Mouse (Mus musculus) neural tube, embryonic 12.5 days (tissue): ENCODE data around the gene Abhd6. TPM values are rescaled to one million over a fixed set of nuclear protein-coding genes. Genes with fewer than 3 reads are reported as not detected.

ENCODE experiments used
- ATAC-seq: fragments of 200-750 bp; cut with Nextera tagmentation; 2 replicates; pipeline ENCODE4 v1.8.0; 2017; ENCODE audit warnings: low read depth, mild to moderate bottlenecking, moderate TSS enrichment, moderate library complexity; ENCODE audit not compliant: low FRiP score
- H3K27ac ChIP-seq: fragments of 300-500 bp; sonication (generic); 2 replicates; pipeline ENCODE4 v1.5.1; 2016
- H3K27me3 ChIP-seq: fragments of 300-500 bp; sonication (generic); replicated peaks from 2 replicates; pipeline ENCODE4 v1.6.1; 2016; ENCODE audit warnings: mild to moderate bottlenecking
- H3K36me3 ChIP-seq: fragments of 300-500 bp; sonication (generic); 2 replicates; pipeline ENCODE4 v1.6.1; 2016; ENCODE audit warnings: mild to moderate bottlenecking
- H3K4me1 ChIP-seq: fragments of 300-500 bp; sonication (generic); 2 replicates; pipeline ENCODE4 v1.6.1; 2016
- H3K4me2 ChIP-seq: fragments of 300-500 bp; sonication (generic); replicated peaks from 2 replicates; pipeline ENCODE4 v1.6.1; 2016; ENCODE audit warnings: mild to moderate bottlenecking
- H3K4me3 ChIP-seq: fragments of 300-500 bp; sonication (generic); 2 replicates; pipeline ENCODE4 v1.5.1; 2016
- H3K9ac ChIP-seq: fragments of 300-500 bp; sonication (generic); 2 replicates; pipeline ENCODE4 v1.6.1; 2016; ENCODE audit warnings: mild to moderate bottlenecking
- H3K9me3 ChIP-seq: fragments of 300-500 bp; sonication (generic); 2 replicates; pipeline ENCODE4 v1.6.1; 2016; ENCODE audit warnings: mild to moderate bottlenecking
- WGBS: fragments of 180-500 bp; shearing (Covaris S2); methylation state at CpG from one replicate; pipeline ENCODE4 v1.1.7; 2016; 5-methylcytosine and 5-hydroxymethylcytosine counted together
- polyA plus RNA-seq: library from polyadenylated mRNA; unstranded; fragments of >200 nt; fragmentation: Nextera tagmentation; extraction: Ambion mirVana; gene quantifications from 2 replicates; pipeline ENCODE4 v1.2.1, GENCODE M21; 2016

Abhd6 gene
- polyA plus RNA-seq, 1 experiment from 2014 or later = 20.0 TPM

GRCm38 (mm10) chr14:7977471-7977870 is 25.2 kb upstream of the Abhd6 start:
- no peak overlapping the region for H3K9ac ChIP-seq
- 100% methylated on average over 1 of the region's 1 CpGs for WGBS
- H3K27ac ChIP-seq = no peak overlapping the region
- no peak for ATAC-seq
- H3K4me2 ChIP-seq = no peak overlapping the region
- no peaks in the 10 kb centered on the region for H3K36me3 ChIP-seq
- H3K4me3 ChIP-seq = no peak overlapping the region
- H3K27me3 ChIP-seq = no peaks in the 10 kb centered on the region
- no peaks in the 10 kb centered on the region for H3K4me1 ChIP-seq
- H3K9me3 ChIP-seq = no peaks in the 10 kb centered on the region

GRCm38 (mm10) chr14:7978183-7978582 is 24.5 kb upstream of the Abhd6 start:
- no peaks in the 10 kb centered on the region for H3K4me1 ChIP-seq
- H3K27ac ChIP-seq = no peak overlapping the region
- H3K9ac ChIP-seq = no peak overlapping the region
- no peaks in the 10 kb centered on the region for H3K9me3 ChIP-seq
- no peak for ATAC-seq
- WGBS = 86% methylated on average over 1 of the region's 1 CpGs
- no peak overlapping the region for H3K4me3 ChIP-seq
- H3K4me2 ChIP-seq = no peak overlapping the region
- H3K27me3 ChIP-seq = no peaks in the 10 kb centered on the region
- no peaks in the 10 kb centered on the region for H3K36me3 ChIP-seq

GRCm38 (mm10) chr14:7981226-7981625 is 21.5 kb upstream of the Abhd6 start:
- H3K4me1 ChIP-seq = no peaks in the 10 kb centered on the region
- 96% methylated on average over 1 of the region's 1 CpGs for WGBS
- no peak overlapping the region for H3K4me2 ChIP-seq
- H3K27ac ChIP-seq = no peak overlapping the region
- ATAC-seq = no peak
- H3K9me3 ChIP-seq = no peaks in the 10 kb centered on the region
- H3K4me3 ChIP-seq = no peak overlapping the region
- H3K27me3 ChIP-seq = no peaks in the 10 kb centered on the region
- no peak overlapping the region for H3K9ac ChIP-seq
- H3K36me3 ChIP-seq = no peaks in the 10 kb centered on the region

GRCm38 (mm10) chr14:7986913-7987312 is 15.8 kb upstream of the Abhd6 start:
- Histone ChIP-seq H3K27me3 (no peaks in the 10 kb centered on the region), H3K4me2 (no peak overlapping the region), H3K4me1 (no peaks in the 10 kb centered on the region), H3K9ac (no peak overlapping the region), H3K36me3 (no peaks in the 10 kb centered on the region), H3K27ac (no peak overlapping the region), H3K4me3 (no peak overlapping the region), H3K9me3 (no peaks in the 10 kb centered on the region)
- no peak for ATAC-seq
- WGBS = 91% methylated on average over 6 of the region's 6 CpGs

GRCm38 (mm10) chr14:7989371-7989770 is 13.3 kb upstream of the Abhd6 start:
- 56% methylated on average over 1 of the region's 1 CpGs for WGBS
- H3K9me3 ChIP-seq = no peaks in the 10 kb centered on the region
- no peak for ATAC-seq
- no peaks in the 10 kb centered on the region for H3K36me3 ChIP-seq
- no peak overlapping the region for H3K4me2 ChIP-seq
- H3K4me1 ChIP-seq = no peaks in the 10 kb centered on the region
- no peak overlapping the region for H3K9ac ChIP-seq
- H3K27ac ChIP-seq = no peak overlapping the region
- no peaks in the 10 kb centered on the region for H3K27me3 ChIP-seq
- H3K4me3 ChIP-seq = no peak overlapping the region

- Histone ChIP-seq H3K4me3 (no peak overlapping the region), H3K27me3 (no peaks in the 10 kb centered on the region), H3K9ac (no peak overlapping the region), H3K9me3 (no peaks in the 10 kb centered on the region), H3K27ac (no peak overlapping the region), H3K4me2 (no peak overlapping the region), H3K4me1 (no peaks in the 10 kb centered on the region), H3K36me3 (no peaks in the 10 kb centered on the region)
- no peak for ATAC-seq
- 78% methylated on average over 3 of the region's 3 CpGs for WGBS
Measured at GRCm38 (mm10) chr14:7989961-7990360, 12.7 kb upstream of the Abhd6 start.

GRCm38 (mm10) chr14:7991108-7991776 is 11.5 kb upstream of the Abhd6 start:
- Histone ChIP-seq H3K4me3 (no peak overlapping the region), H3K36me3 (no peaks in the 10 kb centered on the region), H3K4me1 (no peaks in the 10 kb centered on the region), H3K27me3 (no peaks in the 10 kb centered on the region), H3K9me3 (no peaks in the 10 kb centered on the region), H3K27ac (no peak overlapping the region), H3K4me2 (no peak overlapping the region), H3K9ac (no peak overlapping the region)
- 80% methylated on average over 5 of the region's 5 CpGs for WGBS
- ATAC-seq = no peak

- no peaks in the 10 kb centered on the region for H3K36me3 ChIP-seq
- no peak for ATAC-seq
- no peak overlapping the region for H3K4me2 ChIP-seq
- no peaks in the 10 kb centered on the region for H3K27me3 ChIP-seq
- H3K4me3 ChIP-seq = no peak overlapping the region
- H3K27ac ChIP-seq = no peak overlapping the region
- H3K9me3 ChIP-seq = no peaks in the 10 kb centered on the region
- WGBS = 70% methylated on average over 6 of the region's 6 CpGs
- no peaks in the 10 kb centered on the region for H3K4me1 ChIP-seq
- no peak overlapping the region for H3K9ac ChIP-seq
Measured at GRCm38 (mm10) chr14:7992158-7992557, 10.5 kb upstream of the Abhd6 start.

- Histone ChIP-seq H3K9ac (no peak within 1 kb of the TSS), H3K4me3 (no peak within 1 kb of the TSS), H3K27me3 (peaks cover 7% of the 10 kb centered on the region; the same call in 1 of the 2 replicates), H3K4me2 (no peak within 1 kb of the TSS), H3K9me3 (no peaks in the 10 kb centered on the region), H3K27ac (no peak within 1 kb of the TSS), H3K4me1 (no peaks in the 10 kb centered on the region), H3K36me3 (no peaks in the 10 kb centered on the region)
- ATAC-seq = no peak
- WGBS = 72% methylated on average over 8 of the region's 8 CpGs
Measured at GRCm38 (mm10) chr14:7994271-7994767, 8.4 kb upstream of the Abhd6 start, which contains the start of gene Dnase1l3. Gene Dnase1l3, minus strand, starts transcription at chr14:7994573.

GRCm38 (mm10) chr14:7997255-7997696 is 5.4 kb upstream of the Abhd6 start:
- Histone ChIP-seq H3K4me3 (no peak overlapping the region), H3K4me1 (no peaks in the 10 kb centered on the region), H3K27ac (no peak overlapping the region), H3K9ac (no peak overlapping the region), H3K4me2 (peak overlapping the region; percentile 51), H3K36me3 (no peaks in the 10 kb centered on the region), H3K9me3 (no peaks in the 10 kb centered on the region), H3K27me3 (peaks cover 28% of the 10 kb centered on the region)
- under 1% methylated on average over 15 of the region's 15 CpGs for WGBS
- ATAC-seq = peak; percentile 69

GRCm38 (mm10) chr14:7999030-7999429 is 3.7 kb upstream of the Abhd6 start:
- Histone ChIP-seq H3K9me3 (no peaks in the 10 kb centered on the region), H3K4me3 (no peak overlapping the region), H3K27ac (no peak overlapping the region), H3K4me1 (peaks cover 10% of the 10 kb centered on the region), H3K36me3 (no peaks in the 10 kb centered on the region), H3K27me3 (peaks cover 29% of the 10 kb centered on the region), H3K4me2 (no peak overlapping the region), H3K9ac (no peak overlapping the region)
- 85% methylated on average over 3 of the region's 3 CpGs for WGBS
- no peak for ATAC-seq

- Histone ChIP-seq H3K4me3 (no peak overlapping the region), H3K36me3 (no peaks in the 10 kb centered on the region)
Measured at GRCm38 (mm10) chr14:7999435-7999834, 3.3 kb upstream of the Abhd6 start.

GRCm38 (mm10) chr14:8000247-8000646 is 2.5 kb upstream of the Abhd6 start:
- H3K4me3 ChIP-seq = no peak overlapping the region
- H3K4me1 ChIP-seq = peaks cover 13% of the 10 kb centered on the region
- no peak overlapping the region for H3K9ac ChIP-seq
- H3K27ac ChIP-seq = no peak overlapping the region
- H3K27me3 ChIP-seq = peaks cover 31% of the 10 kb centered on the region
- ATAC-seq = no peak
- H3K4me2 ChIP-seq = no peak overlapping the region
- 89% methylated on average over 5 of the region's 5 CpGs for WGBS
- no peaks in the 10 kb centered on the region for H3K36me3 ChIP-seq
- no peaks in the 10 kb centered on the region for H3K9me3 ChIP-seq

More at GRCm38 (mm10) chr14:7999435-7999834, 3.3 kb upstream of the Abhd6 start:
- peaks cover 31% of the 10 kb centered on the region for H3K27me3 ChIP-seq
- H3K9ac ChIP-seq = no peak overlapping the region
- no peaks in the 10 kb centered on the region for H3K9me3 ChIP-seq
- WGBS = 88% methylated on average over 5 of the region's 5 CpGs
- peaks cover 13% of the 10 kb centered on the region for H3K4me1 ChIP-seq
- no peak overlapping the region for H3K4me2 ChIP-seq
- no peak for ATAC-seq
- H3K27ac ChIP-seq = no peak overlapping the region
